Mouse (Mus musculus) thymus, adult 2 months (tissue): ENCODE results near the gene Mthfd2.

Experiments
- CTCF ChIP-seq: fragments of 200-500 bp; IDR thresholded peaks from 2 replicates; pipeline ENCODE4 v1.5.1; 2012; ENCODE audit warnings: mild to moderate bottlenecking, control low read depth, low read length, moderate library complexity, borderline replicate concordance; ENCODE audit not compliant: control insufficient read depth, poor library complexity, insufficient read depth; ENCODE audit errors: extremely low read depth
- POLR2A ChIP-seq: fragments of 200-500 bp; IDR thresholded peaks from 2 replicates; pipeline ENCODE4 v1.6.1; 2012; ENCODE audit warnings: mild to moderate bottlenecking, low read length, control low read depth, moderate library complexity; ENCODE audit not compliant: control insufficient read depth, poor library complexity, insufficient read depth; ENCODE audit errors: extremely low read depth

- no peak for TF ChIP-seq POLR2A
- TF ChIP-seq CTCF: no peak
These were observed 657 bp upstream of the Mthfd2 start for GRCm38 (mm10) chr6:83326394-83326736.
